Mouse (Mus musculus) heart, embryonic 13.5 days (tissue): ENCODE results near the gene Gm973. TPM values are rescaled to one million over a fixed set of nuclear protein-coding genes. Genes with fewer than 3 reads are reported as not detected.
"Not testable (repeated sequence)": the region's sequence is repeated elsewhere in the genome, so short reads cannot be mapped to it uniquely, and the experiment has no call there.

ENCODE experiments used
- ATAC-seq: fragments of 200-750 bp; cut with Nextera tagmentation; 2 replicates; pipeline ENCODE4 v1.8.0; 2017; ENCODE audit warnings: moderate TSS enrichment; ENCODE audit not compliant: insufficient number of reproducible peaks, low FRiP score, low TSS enrichment; ENCODE audit errors: extremely low read depth
- H3K27ac ChIP-seq: fragments of 300-500 bp; sonication (generic); replicated peaks from 2 replicates; pipeline ENCODE4 v1.5.1; 2015; ENCODE audit warnings: moderate library complexity, mild to moderate bottlenecking, inconsistent platforms
- H3K27me3 ChIP-seq: fragments of 300-500 bp; sonication (generic); replicated peaks from 2 replicates; pipeline ENCODE4 v1.6.1; 2015; ENCODE audit warnings: mild to moderate bottlenecking, inconsistent platforms
- H3K36me3 ChIP-seq: fragments of 300-500 bp; sonication (generic); 2 replicates; pipeline ENCODE4 v1.6.1; 2015; ENCODE audit warnings: mild to moderate bottlenecking, inconsistent platforms
- H3K4me1 ChIP-seq: fragments of 300-500 bp; sonication (generic); 2 replicates; pipeline ENCODE4 v1.6.1; 2015; ENCODE audit warnings: inconsistent platforms
- H3K4me2 ChIP-seq: fragments of 300-500 bp; sonication (generic); 2 replicates; pipeline ENCODE4 v1.6.1; 2015; ENCODE audit warnings: inconsistent platforms, mild to moderate bottlenecking, moderate library complexity
- H3K4me3 ChIP-seq: fragments of 300-500 bp; sonication (generic); 2 replicates; pipeline ENCODE4 v1.5.1; 2015; ENCODE audit warnings: moderate library complexity, mild to moderate bottlenecking, inconsistent platforms
- H3K9ac ChIP-seq: fragments of 300-500 bp; sonication (generic); 2 replicates; pipeline ENCODE4 v1.6.1; 2015; ENCODE audit warnings: inconsistent platforms, mild to moderate bottlenecking, moderate library complexity
- H3K9me3 ChIP-seq: fragments of 300-500 bp; sonication (generic); 2 replicates; pipeline ENCODE4 v1.6.1; 2016; ENCODE audit warnings: inconsistent platforms
- WGBS: fragments of 180-500 bp; shearing (Covaris S2); methylation state at CpG from one replicate; pipeline ENCODE4 v1.1.7; 2015; ENCODE audit warnings: mixed read lengths; 5-methylcytosine and 5-hydroxymethylcytosine counted together
- polyA plus RNA-seq: library from polyadenylated mRNA; unstranded; fragments of >200 nt; fragmentation: Nextera tagmentation; extraction: Ambion mirVana; gene quantifications from 2 replicates; pipeline ENCODE4 v1.2.1, GENCODE M21; 2015

Gm973 gene
- polyA plus RNA-seq, 1 experiment from 2014 or later = 0.48 TPM

DNA sequence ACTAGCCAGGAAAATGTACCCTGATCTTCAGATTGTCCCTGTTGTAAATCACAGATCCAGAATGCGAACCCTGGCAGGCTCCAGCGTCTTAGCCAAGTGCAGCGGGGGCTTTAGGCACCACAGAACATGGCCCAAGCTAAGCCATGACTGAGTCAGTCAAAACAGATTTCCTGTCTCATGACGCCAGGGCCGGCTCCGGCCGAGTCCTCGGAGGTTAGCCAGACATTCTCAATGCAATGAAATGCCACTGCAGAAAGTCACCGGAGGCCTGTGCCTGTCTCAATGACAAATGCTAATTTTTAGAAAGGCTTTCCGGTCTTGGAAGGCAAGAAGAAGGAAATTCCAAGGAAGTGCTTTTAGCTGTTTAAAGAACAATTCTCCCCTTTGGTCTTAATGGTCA lies 93.8 kb downstream of the Gm973 start:
- 46% methylated on average over 10 of the region's 10 CpGs for WGBS
- Histone ChIP-seq H3K4me3 (no peak overlapping the region), H3K9me3 (no peaks in the 10 kb centered on the region), H3K4me2 (no peak overlapping the region), H3K27ac (peak overlapping the region; percentile 65), H3K4me1 (peaks cover 7% of the 10 kb centered on the region; the same call in 1 of the 2 replicates), H3K9ac (no peak overlapping the region), H3K27me3 (no peaks in the 10 kb centered on the region), H3K36me3 (no peaks in the 10 kb centered on the region)
- no peak for ATAC-seq

DNA sequence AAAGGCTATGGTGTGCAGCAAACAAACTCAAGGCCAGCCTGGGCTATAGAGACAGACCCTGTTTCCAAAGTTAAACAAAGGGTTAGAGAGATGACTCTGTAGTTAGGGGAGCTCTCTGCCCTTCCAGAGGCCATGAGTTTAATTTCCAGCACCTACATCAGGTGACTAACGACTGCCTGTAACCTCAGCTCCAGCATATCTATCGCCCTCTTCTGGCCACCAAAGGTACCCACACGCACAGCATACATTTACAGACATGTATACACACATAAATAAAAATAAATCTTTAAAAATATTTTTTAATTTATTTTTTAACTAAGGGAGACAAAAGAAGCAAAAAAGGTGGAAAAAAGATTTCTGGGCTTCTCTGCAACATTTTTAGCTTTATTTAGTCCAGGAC lies 94.9 kb downstream of the Gm973 start:
- Histone ChIP-seq H3K4me1 (peaks cover 7% of the 10 kb centered on the region; the same call in 1 of the 2 replicates), H3K9me3 (no peaks in the 10 kb centered on the region), H3K36me3 (no peaks in the 10 kb centered on the region), H3K27ac (peak overlapping the region; percentile 65; the same call in 1 of the 2 replicates), H3K4me2 (no peak overlapping the region), H3K4me3 (no peak overlapping the region), H3K27me3 (0 out of 2 replicates have a peak, but pooled peaks cover 3% of the 10 kb centered on the region), H3K9ac (no peak overlapping the region)
- no peak for ATAC-seq
- 87% methylated on average over 3 of the region's 3 CpGs for WGBS

GRCm38 (mm10) chr1:59613795-59614194 lies 97.7 kb downstream of the Gm973 start:
- H3K27ac ChIP-seq = no peak overlapping the region
- H3K9ac ChIP-seq = no peak overlapping the region
- no peak for ATAC-seq
- 42% methylated on average over 6 of the region's 6 CpGs for WGBS
- H3K4me3 ChIP-seq = no peak overlapping the region
- no peaks in the 10 kb centered on the region for H3K36me3 ChIP-seq
- H3K4me2 ChIP-seq = no peak overlapping the region
- H3K27me3 ChIP-seq = 0 out of 2 replicates have a peak, but pooled peaks cover 3% of the 10 kb centered on the region
- H3K4me1 ChIP-seq = peaks cover 7% of the 10 kb centered on the region; the same call in 1 of the 2 replicates
- no peaks in the 10 kb centered on the region for H3K9me3 ChIP-seq

DNA sequence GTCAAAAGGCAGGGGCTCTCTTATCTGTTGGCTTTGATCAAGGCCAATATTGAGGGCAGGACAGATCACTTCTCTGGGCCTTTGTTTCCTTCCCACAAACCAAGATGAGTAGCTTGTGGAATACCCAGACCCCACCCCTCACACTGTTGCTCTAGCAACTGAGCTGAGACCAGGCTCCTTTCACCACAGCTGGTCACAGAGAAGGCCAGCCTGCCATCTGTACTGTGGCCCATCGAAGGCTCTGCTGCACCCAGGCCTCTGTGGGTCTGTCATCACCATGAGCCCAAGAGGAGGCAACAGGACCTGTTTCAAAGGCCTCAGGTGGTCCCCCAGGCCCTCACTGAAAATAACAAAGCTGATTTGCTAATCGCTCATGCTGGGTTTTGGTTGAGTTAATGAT lies 99.0 kb downstream of the Gm973 start:
- Histone ChIP-seq H3K9me3 (no peaks in the 10 kb centered on the region), H3K4me1 (peaks cover under 1% of the 10 kb centered on the region; the same call in 1 of the 2 replicates), H3K4me3 (no peak overlapping the region), H3K27ac (no peak overlapping the region), H3K36me3 (no peaks in the 10 kb centered on the region), H3K27me3 (0 out of 2 replicates have a peak, but pooled peaks cover 3% of the 10 kb centered on the region), H3K9ac (no peak overlapping the region), H3K4me2 (no peak overlapping the region)
- whole genome bisulfite sequencing = 73% methylated on average over 2 of the region's 2 CpGs
- ATAC-seq = no peak

- Histone ChIP-seq H3K4me3 (no peak overlapping the region), H3K4me2 (no peak overlapping the region), H3K27me3 (0 out of 2 replicates have a peak, but pooled peaks cover 6% of the 10 kb centered on the region), H3K4me1 (no peaks in the 10 kb centered on the region), H3K9ac (no peak overlapping the region), H3K36me3 (no peaks in the 10 kb centered on the region), H3K27ac (no peak overlapping the region), H3K9me3 (no peaks in the 10 kb centered on the region)
- 79% methylated on average over 10 of the region's 10 CpGs for WGBS
- ATAC-seq = no peak
Observed at GRCm38 (mm10) chr1:59619201-59619600, 103.1 kb downstream of the Gm973 start.

DNA sequence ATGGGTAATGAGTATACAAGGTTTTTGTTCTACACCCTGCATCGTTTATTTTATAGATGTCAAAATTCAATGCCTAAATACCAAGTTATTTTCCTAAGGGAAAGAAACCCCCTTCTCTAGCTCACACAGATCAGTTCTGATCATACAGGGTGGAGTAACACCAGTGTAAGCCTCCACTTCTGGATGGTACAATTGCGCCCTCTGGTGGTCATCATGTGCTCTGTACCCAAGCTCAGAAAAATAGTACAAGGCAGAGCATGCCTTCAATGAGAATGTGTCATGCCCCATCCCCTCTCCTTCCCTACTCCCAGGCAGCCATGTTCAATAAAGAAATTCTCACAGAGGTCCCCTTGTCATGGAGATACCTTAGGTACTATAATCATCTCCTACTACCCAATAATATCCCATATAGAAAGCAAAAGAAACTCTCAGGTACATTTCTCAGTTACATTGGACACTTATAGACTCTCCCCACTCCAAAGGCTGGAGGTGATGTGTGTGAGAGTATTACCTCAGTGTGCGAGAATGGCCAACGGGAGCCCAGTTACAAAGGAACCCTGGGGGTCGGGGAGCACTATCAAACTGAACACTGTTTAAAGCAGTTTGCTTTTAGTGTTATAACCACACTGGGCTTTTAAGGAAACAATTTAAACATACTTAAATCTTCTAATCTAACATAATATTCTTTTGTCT lies 107.4 kb downstream of the Gm973 start:
- Histone ChIP-seq H3K27ac (no peak overlapping the region), H3K36me3 (no peaks in the 10 kb centered on the region), H3K9me3 (no peaks in the 10 kb centered on the region), H3K4me1 (no peaks in the 10 kb centered on the region), H3K4me3 (no peak overlapping the region), H3K27me3 (0 out of 2 replicates have a peak, but pooled peaks cover 4% of the 10 kb centered on the region), H3K4me2 (no peak overlapping the region), H3K9ac (no peak overlapping the region)
- ATAC-seq = peak; percentile 58; the same call in 1 of the 2 replicates
- 21% methylated on average over 5 of the region's 5 CpGs for WGBS

DNA sequence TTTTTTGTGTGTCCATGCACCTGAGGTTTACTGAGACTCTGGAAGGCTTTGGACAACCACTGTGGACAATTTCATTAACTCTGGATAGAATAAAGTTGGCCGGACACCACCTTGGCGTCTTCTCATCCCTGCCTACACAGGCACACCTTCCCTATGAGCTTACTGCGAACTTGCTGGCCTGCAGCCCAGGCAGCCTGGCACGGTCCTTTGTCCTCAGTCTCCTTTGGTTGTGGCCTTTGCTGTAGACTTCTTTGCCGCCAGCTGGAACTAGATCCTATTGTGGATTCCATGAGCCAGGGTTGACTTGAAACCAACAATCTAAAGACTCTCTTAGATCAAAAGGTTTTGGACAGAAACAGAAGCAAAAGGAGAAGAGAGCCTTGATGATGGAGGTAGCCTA lies 109.3 kb downstream of the Gm973 start:
- Histone ChIP-seq H3K9me3 (no peaks in the 10 kb centered on the region), H3K27me3 (0 out of 2 replicates have a peak, but pooled peaks cover 7% of the 10 kb centered on the region), H3K4me3 (no peak overlapping the region), H3K9ac (no peak overlapping the region), H3K4me1 (no peaks in the 10 kb centered on the region), H3K36me3 (no peaks in the 10 kb centered on the region), H3K4me2 (no peak overlapping the region), H3K27ac (no peak overlapping the region)
- ATAC-seq = no peak
- 72% methylated on average over 5 of the region's 5 CpGs for WGBS

DNA sequence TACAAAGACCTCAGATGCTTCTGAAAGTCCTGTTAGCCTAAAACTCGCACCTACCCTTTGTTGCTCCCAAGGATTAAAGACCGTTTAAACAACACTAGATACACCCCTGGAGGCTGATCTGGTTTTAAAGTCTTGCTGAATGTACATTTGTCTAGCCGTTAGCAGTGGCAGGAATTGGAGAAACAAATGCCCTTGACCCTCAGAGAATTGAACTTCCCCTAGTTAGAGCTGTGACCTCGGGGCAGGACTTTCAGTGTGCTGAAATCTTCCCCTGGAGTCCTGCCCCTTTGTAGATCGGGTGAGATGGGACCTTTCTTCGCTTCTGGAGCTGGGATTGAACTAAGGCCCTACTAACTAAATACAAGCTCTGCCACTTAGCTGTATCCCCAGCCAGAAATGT lies 113.1 kb downstream of the Gm973 start:
- 0 out of 2 replicates have a peak, but pooled peaks cover 3% of the 10 kb centered on the region for H3K27me3 ChIP-seq
- H3K9me3 ChIP-seq = no peaks in the 10 kb centered on the region
- no peak overlapping the region for H3K27ac ChIP-seq
- H3K4me2 ChIP-seq = no peak overlapping the region
- H3K4me1 ChIP-seq = peaks cover 16% of the 10 kb centered on the region
- no peak overlapping the region for H3K4me3 ChIP-seq
- no peak overlapping the region for H3K9ac ChIP-seq
- no peak for ATAC-seq
- no peaks in the 10 kb centered on the region for H3K36me3 ChIP-seq
- WGBS = 46% methylated on average over 6 of the region's 6 CpGs

DNA sequence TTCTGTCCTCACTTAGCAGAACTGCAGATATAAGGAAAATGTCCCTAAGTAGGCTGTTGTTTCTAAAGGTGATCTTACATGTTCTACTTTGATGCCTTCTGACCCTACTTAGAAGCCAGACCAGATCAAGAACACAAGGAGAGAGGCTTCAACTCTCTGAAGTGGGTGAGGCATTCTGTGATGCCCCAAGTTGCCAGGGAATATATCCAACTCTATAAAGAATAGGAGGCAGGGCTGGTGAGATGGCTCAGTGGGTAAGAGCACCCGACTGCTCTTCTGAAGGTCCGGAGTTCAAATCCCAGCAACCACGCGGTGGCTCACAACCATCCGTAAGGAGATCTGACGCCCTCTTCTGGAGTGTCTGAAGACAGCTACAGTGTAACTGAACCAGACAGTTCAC lies 114.3 kb downstream of the Gm973 start:
- H3K4me1 ChIP-seq = peaks cover 16% of the 10 kb centered on the region
- H3K27ac ChIP-seq, ATAC-seq: not testable (repeated sequence)

DNA sequence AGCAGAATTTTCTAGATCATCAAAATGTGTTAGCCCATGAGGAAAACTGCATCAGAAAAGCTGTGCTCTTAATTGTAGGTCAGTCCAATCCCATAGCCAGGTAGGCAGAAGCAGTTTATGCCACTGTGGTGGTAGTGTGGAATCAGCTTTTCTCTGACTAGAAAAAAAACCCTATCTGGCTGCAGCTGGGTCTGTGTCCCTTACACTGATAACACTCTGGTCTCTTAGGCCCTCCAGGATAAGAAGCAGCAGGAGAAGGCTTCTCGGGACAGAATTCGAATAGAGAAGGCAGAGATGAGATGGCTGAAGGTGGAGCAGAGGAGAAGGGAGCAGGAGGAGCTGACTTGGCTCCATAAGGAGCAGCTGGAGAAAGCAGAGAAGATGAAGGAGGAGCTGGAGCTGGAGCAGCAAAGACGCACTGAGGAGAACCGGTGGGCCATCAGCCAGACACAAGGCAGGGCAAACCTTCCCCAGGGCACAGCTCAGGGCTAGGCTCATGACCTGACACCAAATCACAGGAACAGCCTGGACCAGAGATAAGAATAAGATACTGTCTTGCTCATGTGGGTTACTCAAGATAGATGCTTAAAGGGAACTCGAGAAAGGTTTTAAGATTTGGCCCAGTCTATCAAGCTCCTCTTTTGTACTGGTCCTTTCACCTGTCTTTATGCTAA lies 116.1 kb downstream of the Gm973 start:
- no peak overlapping the region for H3K4me3 ChIP-seq
- H3K4me2 ChIP-seq = no peak overlapping the region
- 0 out of 2 replicates have a peak, but pooled peaks cover 3% of the 10 kb centered on the region for H3K27me3 ChIP-seq
- H3K4me1 ChIP-seq = peaks cover 16% of the 10 kb centered on the region
- H3K27ac ChIP-seq = no peak overlapping the region
- 22% methylated on average over 5 of the region's 5 CpGs for WGBS
- H3K9me3 ChIP-seq = no peaks in the 10 kb centered on the region
- H3K36me3 ChIP-seq = no peaks in the 10 kb centered on the region
- ATAC-seq = no peak
- no peak overlapping the region for H3K9ac ChIP-seq

More for the DNA sequence above, 114.3 kb downstream of the Gm973 start:
- H3K36me3 ChIP-seq, H3K4me3 ChIP-seq, H3K27me3 ChIP-seq, H3K9ac ChIP-seq, H3K4me2 ChIP-seq, H3K9me3 ChIP-seq: not testable (repeated sequence)
- 77% methylated on average over 6 of the region's 6 CpGs for WGBS

GRCm38 (mm10) chr1:59633056-59633455 lies 117.0 kb downstream of the Gm973 start:
- Histone ChIP-seq H3K36me3 (no peaks in the 10 kb centered on the region), H3K9me3 (no peaks in the 10 kb centered on the region), H3K27me3 (0 out of 2 replicates have a peak, but pooled peaks cover 3% of the 10 kb centered on the region), H3K4me3 (no peak overlapping the region), H3K4me2 (peak overlapping the region; percentile 31), H3K27ac (peak overlapping the region; percentile 33; the same call in 1 of the 2 replicates), H3K9ac (peak overlapping the region; percentile 24; the same call in 1 of the 2 replicates), H3K4me1 (peaks cover 16% of the 10 kb centered on the region)
- no peak for ATAC-seq
- 19% methylated on average over 6 of the region's 6 CpGs for WGBS
